Mouse (Mus musculus) thymus, postnatal 14 days (tissue): ENCODE measurements around the gene Zfyve19.

Experiments
- DNase-seq: peaks from one replicate; pipeline ENCODE4 v3.0.0; 2021

Zfyve19 gene

DNA sequence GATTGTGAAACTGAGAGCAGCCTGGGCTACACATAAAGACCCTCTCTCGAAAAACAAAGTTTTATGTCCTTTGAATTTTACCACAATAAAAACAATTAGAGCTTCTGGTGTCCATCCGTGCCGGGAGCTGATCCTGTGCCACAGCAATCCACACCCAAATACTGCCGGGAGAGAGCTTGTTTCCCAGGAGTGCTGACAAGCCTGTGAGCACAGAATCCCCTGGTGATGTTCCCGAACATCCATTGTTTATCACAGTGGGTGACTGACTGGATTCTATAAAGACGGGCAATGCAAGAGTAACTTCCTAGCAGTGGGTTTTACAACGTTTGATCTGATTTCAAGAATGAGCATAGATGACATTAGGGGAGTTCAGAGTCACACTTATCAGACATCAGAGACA is 46.6 kb downstream of the Zfyve19 start:
- no peak for DNase-seq

DNA sequence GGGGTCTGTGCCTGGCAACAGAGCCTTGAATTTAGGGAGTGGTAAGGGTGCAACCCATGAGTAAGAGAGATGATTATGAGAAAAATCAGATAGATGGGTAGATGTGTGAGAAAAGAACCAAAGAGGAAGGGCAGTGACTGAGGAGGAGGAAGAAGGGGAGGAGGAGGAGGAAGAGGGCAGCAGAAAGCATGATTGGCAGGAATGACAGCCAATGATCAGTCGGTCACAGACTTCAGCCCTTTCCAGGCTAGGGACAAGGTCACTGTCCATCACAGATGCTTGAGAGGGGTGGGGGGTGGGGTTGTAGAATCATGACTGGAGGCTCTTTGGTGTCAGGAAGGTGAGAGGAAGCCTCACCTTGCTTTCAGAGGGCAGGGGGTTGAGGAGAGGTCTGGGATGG is 52.1 kb downstream of the Zfyve19 start:
- DNase-seq = no peak

DNA sequence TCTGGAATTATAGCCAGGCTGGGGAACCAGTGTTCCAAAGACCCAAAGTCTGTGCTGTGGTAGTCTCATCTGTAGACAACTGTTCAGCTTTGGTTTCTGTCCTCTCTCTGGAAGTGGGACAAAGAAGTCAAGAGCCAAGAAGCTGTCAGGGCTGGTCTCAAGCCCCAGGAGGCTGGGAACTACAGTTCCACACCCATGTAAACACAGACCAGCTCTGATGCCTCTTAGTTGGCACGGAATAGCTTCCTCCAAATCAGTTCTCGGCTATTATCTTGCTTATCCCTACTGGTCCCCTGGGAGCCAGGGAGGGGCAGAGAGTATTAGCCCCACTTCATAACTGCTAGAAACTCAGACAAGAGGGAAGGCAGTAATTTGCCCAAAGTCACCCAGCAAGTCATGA is 52.9 kb downstream of the Zfyve19 start:
- no peak for DNase-seq

DNA sequence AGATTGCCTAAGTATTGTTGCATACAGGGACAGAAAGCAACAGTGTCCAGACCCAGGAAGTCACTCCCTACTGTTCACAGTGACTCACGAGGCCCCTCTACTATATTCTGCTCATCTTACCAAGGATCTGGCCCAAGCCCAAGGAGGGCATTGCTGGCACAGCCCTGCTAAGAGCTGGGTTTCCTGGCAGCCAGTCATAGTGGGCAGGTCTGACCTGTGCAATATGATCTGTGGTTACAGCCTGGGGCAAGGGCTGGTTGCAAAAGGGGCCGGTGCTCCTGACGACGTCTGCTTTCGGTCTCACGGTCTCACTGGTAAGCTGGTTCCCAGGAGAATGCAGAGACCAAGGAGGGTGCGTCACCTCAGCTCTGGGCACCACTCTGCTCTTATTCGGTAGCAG is 54.6 kb downstream of the Zfyve19 start:
- no peak for DNase-seq

DNA sequence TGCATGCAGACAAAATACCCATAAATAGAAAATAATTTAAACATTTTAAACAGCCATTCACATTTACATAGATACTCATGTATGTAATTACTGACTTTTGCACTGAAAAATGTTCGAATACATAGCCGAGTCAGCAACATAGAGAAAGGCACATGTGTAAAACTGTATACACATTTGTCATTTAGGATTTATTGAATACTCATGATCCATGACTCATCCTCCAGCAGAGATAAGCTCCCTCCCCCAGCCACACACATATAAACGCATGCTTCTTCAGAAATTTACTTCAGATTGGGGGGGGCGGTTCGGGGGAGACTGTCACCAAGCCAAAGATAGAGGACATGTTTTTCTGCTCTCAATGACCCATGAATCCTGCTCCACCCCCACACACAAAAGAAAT is 55.4 kb downstream of the Zfyve19 start:
- no peak for DNase-seq
